Mouse (Mus musculus) heart, embryonic 11.5 days (tissue): ENCODE results near the gene Zfp444. TPM values are rescaled to one million over a fixed set of nuclear protein-coding genes. Genes with fewer than 3 reads are reported as not detected.

Source experiments
- ATAC-seq: fragments of 200-750 bp; cut with Nextera tagmentation; replicated peaks from 2 replicates; pipeline ENCODE4 v1.8.0; 2017; ENCODE audit warnings: moderate library complexity; ENCODE audit not compliant: insufficient number of reproducible peaks, low FRiP score, low TSS enrichment
- H3K27ac ChIP-seq: fragments of 300-500 bp; sonication (generic); 2 replicates; pipeline ENCODE4 v1.5.1; 2014; ENCODE audit warnings: mild to moderate bottlenecking, low read depth, low read length
- H3K27me3 ChIP-seq: fragments of 300-500 bp; sonication (generic); 2 replicates; pipeline ENCODE4 v1.6.1; 2014; ENCODE audit warnings: mild to moderate bottlenecking, low read length, mixed read lengths; ENCODE audit not compliant: control insufficient read depth, insufficient read depth
- H3K36me3 ChIP-seq: fragments of 300-500 bp; sonication (generic); 2 replicates; pipeline ENCODE4 v1.6.1; 2014; ENCODE audit warnings: mild to moderate bottlenecking, low read length, moderate library complexity, mixed read lengths; ENCODE audit not compliant: control insufficient read depth, insufficient read depth
- H3K4me1 ChIP-seq: fragments of 300-500 bp; sonication (generic); 2 replicates; pipeline ENCODE4 v1.6.1; 2014; ENCODE audit warnings: low read length; ENCODE audit not compliant: control insufficient read depth, insufficient read depth
- H3K4me2 ChIP-seq: fragments of 300-500 bp; sonication (generic); 2 replicates; pipeline ENCODE4 v1.6.1; 2014; ENCODE audit warnings: mild to moderate bottlenecking, moderate library complexity
- H3K4me3 ChIP-seq: fragments of 300-500 bp; sonication (generic); 2 replicates; pipeline ENCODE4 v1.5.1; 2014; ENCODE audit warnings: low read depth, low read length
- H3K9ac ChIP-seq: fragments of 300-500 bp; sonication (generic); 2 replicates; pipeline ENCODE4 v1.6.1; 2014; ENCODE audit warnings: mild to moderate bottlenecking, low read depth, low read length, moderate library complexity
- H3K9me3 ChIP-seq: fragments of 300-500 bp; sonication (generic); replicated peaks from 2 replicates; pipeline ENCODE4 v1.6.1; 2016; ENCODE audit warnings: low read length; ENCODE audit not compliant: control insufficient read depth
- WGBS: fragments of 180-500 bp; shearing (Covaris S2); extraction: QIAGEN DNeasy Blood & Tissue Kit; methylation state at CpG from one replicate; pipeline ENCODE4 v1.1.7; 2014; ENCODE audit not compliant: insufficient replicate concordance; 5-methylcytosine and 5-hydroxymethylcytosine counted together
- polyA plus RNA-seq: library from polyadenylated mRNA; unstranded; fragments of >200 nt; fragmentation: Nextera tagmentation; extraction: Ambion mirVana; gene quantifications from 2 replicates; pipeline ENCODE4 v1.2.1, GENCODE M21; 2014

Gene Zfp444
- 30.9 and 31.4 TPM in 2 replicates for polyA plus RNA-seq

GRCm38 (mm10) chr7:6172006-6172649 lies at the start of gene Zfp444:
Gene Zfp444 (plus strand): TSS chr7:6172226.
- ATAC-seq = peak; percentile 91
- Histone ChIP-seq H3K4me1 (peaks cover 7% of the 10 kb centered on the region; the same call in 1 of the 2 replicates), H3K4me2 (peak within 1 kb of the TSS; percentile 93), H3K4me3 (peak within 1 kb of the TSS; percentile 75), H3K27ac (peak within 1 kb of the TSS; percentile 78), H3K9me3 (no peaks in the 10 kb centered on the region), H3K36me3 (no peaks in the 10 kb centered on the region), H3K27me3 (no peaks in the 10 kb centered on the region; the same call in 1 of the 2 replicates), H3K9ac (peak within 1 kb of the TSS; percentile 86)
- under 1% methylated on average over 37 of the region's 37 CpGs for WGBS

GRCm38 (mm10) chr7:6126690-6127448 lies 45.2 kb upstream of the Zfp444 start:
- ATAC-seq = peak; percentile 47; the same call in 1 of the 2 replicates
- WGBS = 31% methylated on average over 7 of the region's 7 CpGs
- H3K27ac ChIP-seq = no peak overlapping the region

DNA sequence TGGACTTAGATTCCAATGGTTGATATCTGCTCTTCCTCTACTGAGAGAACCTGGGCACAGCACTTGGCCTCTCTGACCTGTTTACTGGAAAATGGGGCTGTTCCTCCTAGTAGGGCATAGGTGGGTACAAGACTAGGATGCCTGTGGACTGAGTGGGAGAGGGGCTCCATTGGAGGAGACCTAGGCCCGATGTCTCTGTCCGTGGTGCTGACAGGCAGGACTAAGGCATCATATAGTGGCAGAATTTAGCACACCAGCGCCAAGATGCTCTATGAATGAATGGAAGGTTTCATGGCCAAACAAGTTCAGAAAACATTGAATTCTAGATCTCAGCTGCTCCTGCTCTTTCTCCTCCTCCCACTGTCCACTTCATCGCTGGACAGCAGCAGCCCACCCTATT lies 41.7 kb upstream of the Zfp444 start:
- peaks cover 28% of the 10 kb centered on the region for H3K36me3 ChIP-seq

More at GRCm38 (mm10) chr7:6126690-6127448, 45.2 kb upstream of the Zfp444 start:
- Histone ChIP-seq H3K36me3 (peaks cover 7% of the 10 kb centered on the region), H3K9me3 (peaks cover 4% of the 10 kb centered on the region), H3K4me2 (no peak overlapping the region), H3K27me3 (no peaks in the 10 kb centered on the region), H3K4me3 (no peak overlapping the region), H3K9ac (no peak overlapping the region), H3K4me1 (0 out of 2 replicates have a peak, but pooled peaks cover 2% of the 10 kb centered on the region)

DNA sequence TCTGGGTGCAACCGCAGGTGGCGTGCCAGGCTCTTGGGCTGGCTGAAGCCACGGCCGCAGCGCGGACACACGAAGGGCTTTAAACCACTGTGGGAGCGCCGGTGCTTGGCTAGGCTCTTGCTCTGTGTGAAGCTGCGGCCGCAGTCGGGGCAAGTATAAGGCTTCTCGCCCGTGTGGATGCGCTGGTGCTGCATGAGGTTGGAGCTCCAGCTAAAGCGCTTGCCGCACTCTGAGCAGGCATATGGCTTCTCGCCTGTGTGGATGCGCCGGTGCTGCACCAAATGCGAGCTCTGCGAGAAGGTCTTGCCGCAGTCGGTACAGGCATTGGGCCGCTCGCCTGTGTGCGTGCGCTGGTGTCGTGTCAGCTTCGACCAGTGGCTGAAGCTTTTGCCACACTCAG lies 39.4 kb upstream of the Zfp444 start:
- H3K4me2 ChIP-seq = no peak overlapping the region
- 76% methylated on average over 30 of the region's 30 CpGs for WGBS
- no peak overlapping the region for H3K27ac ChIP-seq
- no peak for ATAC-seq
- no peak overlapping the region for H3K4me3 ChIP-seq
- H3K27me3 ChIP-seq = no peaks in the 10 kb centered on the region
- H3K9me3 ChIP-seq = peaks cover 18% of the 10 kb centered on the region
- no peak overlapping the region for H3K9ac ChIP-seq
- H3K36me3 ChIP-seq = peaks cover 37% of the 10 kb centered on the region
- no peaks in the 10 kb centered on the region for H3K4me1 ChIP-seq

More for the DNA sequence above, 41.7 kb upstream of the Zfp444 start:
- ATAC-seq = no peak
- Histone ChIP-seq H3K9ac (no peak overlapping the region), H3K4me1 (0 out of 2 replicates have a peak, but pooled peaks cover 2% of the 10 kb centered on the region), H3K4me2 (no peak overlapping the region), H3K27me3 (no peaks in the 10 kb centered on the region), H3K27ac (no peak overlapping the region), H3K4me3 (no peak overlapping the region), H3K9me3 (peaks cover 18% of the 10 kb centered on the region)
- 43% methylated on average over 4 of the region's 4 CpGs for WGBS

- H3K36me3 ChIP-seq = peaks cover 37% of the 10 kb centered on the region
- no peaks in the 10 kb centered on the region for H3K4me1 ChIP-seq
- no peak for ATAC-seq
- no peak overlapping the region for H3K9ac ChIP-seq
- no peak overlapping the region for H3K27ac ChIP-seq
- H3K9me3 ChIP-seq = peaks cover 18% of the 10 kb centered on the region
- no peak overlapping the region for H3K4me3 ChIP-seq
- no peak overlapping the region for H3K4me2 ChIP-seq
- H3K27me3 ChIP-seq = no peaks in the 10 kb centered on the region
Observed at GRCm38 (mm10) chr7:6136497-6136896, 35.5 kb upstream of the Zfp444 start.

- Histone ChIP-seq H3K9me3 (0 out of 2 replicates have a peak, but pooled peaks cover 2% of the 10 kb centered on the region), H3K9ac (no peak overlapping the region), H3K27me3 (no peaks in the 10 kb centered on the region), H3K36me3 (peaks cover 12% of the 10 kb centered on the region), H3K4me1 (peaks cover 7% of the 10 kb centered on the region), H3K4me2 (no peak overlapping the region), H3K27ac (no peak overlapping the region), H3K4me3 (no peak overlapping the region)
- WGBS = 69% methylated on average over 3 of the region's 3 CpGs
- no peak for ATAC-seq
Observed at GRCm38 (mm10) chr7:6139295-6139694, 32.7 kb upstream of the Zfp444 start.

DNA sequence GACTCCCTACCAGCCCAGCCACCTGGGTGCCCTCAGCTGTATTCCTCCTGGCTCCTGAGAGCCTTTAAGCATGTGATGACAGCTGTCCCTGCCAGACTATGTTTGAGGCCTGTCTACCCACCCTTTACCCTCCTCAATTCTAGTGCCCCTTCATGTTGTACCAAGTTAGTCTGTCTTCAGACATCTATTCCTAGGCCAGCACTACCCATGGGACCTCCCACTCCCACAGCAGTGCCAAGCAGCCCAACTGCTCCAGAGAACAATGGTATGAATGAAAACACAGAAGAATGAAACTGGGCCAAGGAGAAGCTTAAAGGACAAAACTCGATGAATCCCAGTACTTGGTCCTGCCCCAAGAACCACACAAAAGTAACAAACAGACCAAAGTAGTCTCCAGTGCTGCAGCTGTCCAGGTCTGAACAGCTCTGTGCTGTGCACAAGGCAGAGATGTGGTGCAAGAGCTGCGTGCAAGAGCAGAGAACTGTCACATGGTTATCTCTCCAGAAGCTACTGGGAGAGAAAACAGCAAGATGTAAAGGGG lies 28.0 kb upstream of the Zfp444 start:
- Histone ChIP-seq H3K4me1 (peaks cover 55% of the 10 kb centered on the region), H3K27ac (peak overlapping the region; percentile 57; the same call in 1 of the 2 replicates)

GRCm38 (mm10) chr7:6145423-6146188 lies 26.4 kb upstream of the Zfp444 start:
- no peak overlapping the region for H3K9ac ChIP-seq
- H3K4me1 ChIP-seq = peaks cover 56% of the 10 kb centered on the region
- H3K9me3 ChIP-seq = no peaks in the 10 kb centered on the region
- no peaks in the 10 kb centered on the region for H3K27me3 ChIP-seq
- WGBS = 80% methylated on average over 8 of the region's 8 CpGs
- H3K36me3 ChIP-seq = no peaks in the 10 kb centered on the region
- peak overlapping the region; percentile 35; the same call in 1 of the 2 replicates for H3K27ac ChIP-seq
- H3K4me3 ChIP-seq = no peak overlapping the region
- no peak overlapping the region for H3K4me2 ChIP-seq
- 0 out of 2 replicates have a peak, but pooled peaks have one; percentile 19 for ATAC-seq

More for the DNA sequence above, 28.0 kb upstream of the Zfp444 start:
- Histone ChIP-seq H3K36me3 (peaks cover 3% of the 10 kb centered on the region), H3K4me2 (0 out of 2 replicates have a peak overlapping the region, but pooled peaks have one; percentile 6), H3K9me3 (no peaks in the 10 kb centered on the region), H3K9ac (no peak overlapping the region), H3K4me3 (no peak overlapping the region), H3K27me3 (no peaks in the 10 kb centered on the region)
- ATAC-seq = no peak
- 58% methylated on average over 2 of the region's 2 CpGs for WGBS
